Mouse (Mus musculus): Measurements from ENCODE around the gene Cyp19a1.

DNA sequence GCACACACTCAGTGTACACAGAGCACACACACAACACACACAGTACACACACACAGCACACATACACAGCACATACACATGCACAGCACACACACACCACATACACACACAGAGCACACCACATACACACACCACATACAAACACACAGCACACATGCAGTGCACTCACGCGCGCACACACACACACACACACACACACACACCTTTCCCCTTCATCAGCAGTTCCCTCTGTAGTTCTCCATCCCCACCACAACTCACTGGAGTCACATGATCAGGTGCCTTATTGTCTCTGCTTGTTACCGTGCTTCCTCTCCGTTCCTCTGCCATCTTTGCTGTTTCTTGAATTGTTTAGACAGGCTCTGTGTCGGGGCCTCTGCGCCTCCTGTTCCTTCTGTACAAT lies 85.4 kb downstream of the Cyp19a1 start:
- TF ChIP-seq CTCF (IDR thresholded peaks at IDR 0.05; ENCODE audit: low read depth) (no peak), EP300 (IDR thresholded peaks at IDR 0.05; ENCODE audit: low read depth) (no peak)
